Mouse (Mus musculus) E14TG2a.4 (cell line): ENCODE measurements around the gene Lztfl1.
"Not testable (repeated sequence)": the region's sequence is repeated elsewhere in the genome, so short reads cannot be mapped to it uniquely, and the experiment has no call there.

Experiments
- H3K27me3 ChIP-seq: 2 replicates; pipeline ENCODE4 v1.6.1; 2014; ENCODE audit warnings: low read length, control low read depth; ENCODE audit not compliant: insufficient read depth
- H3K36me3 ChIP-seq: 2 replicates; pipeline ENCODE4 v1.6.1; 2014; ENCODE audit warnings: low read length, control low read depth; ENCODE audit not compliant: insufficient read depth
- H3K4me1 ChIP-seq: replicated peaks from 2 replicates; pipeline ENCODE4 v1.6.1; 2014; ENCODE audit warnings: low read depth, low read length, control low read depth
- H3K4me3 ChIP-seq: replicated peaks from 2 replicates; pipeline ENCODE4 v1.5.1; 2014; ENCODE audit warnings: mild to moderate bottlenecking, low read length
- H3K9me3 ChIP-seq: 2 replicates; pipeline ENCODE4 v1.6.1; 2014; ENCODE audit warnings: low read length, control low read depth
- CTCF ChIP-seq: conservative IDR thresholded peaks from 2 replicates; pipeline ENCODE4 v1.5.1; 2014; ENCODE audit warnings: low read length
- NANOG ChIP-seq: IDR thresholded peaks from 2 replicates; pipeline ENCODE4 v1.6.1; 2014; ENCODE audit warnings: borderline replicate concordance, low read length, mixed read lengths
- POU5F1 ChIP-seq: IDR thresholded peaks from 2 replicates; pipeline ENCODE4 v1.6.1; 2014; ENCODE audit warnings: low read length, borderline replicate concordance

Lztfl1 gene

DNA sequence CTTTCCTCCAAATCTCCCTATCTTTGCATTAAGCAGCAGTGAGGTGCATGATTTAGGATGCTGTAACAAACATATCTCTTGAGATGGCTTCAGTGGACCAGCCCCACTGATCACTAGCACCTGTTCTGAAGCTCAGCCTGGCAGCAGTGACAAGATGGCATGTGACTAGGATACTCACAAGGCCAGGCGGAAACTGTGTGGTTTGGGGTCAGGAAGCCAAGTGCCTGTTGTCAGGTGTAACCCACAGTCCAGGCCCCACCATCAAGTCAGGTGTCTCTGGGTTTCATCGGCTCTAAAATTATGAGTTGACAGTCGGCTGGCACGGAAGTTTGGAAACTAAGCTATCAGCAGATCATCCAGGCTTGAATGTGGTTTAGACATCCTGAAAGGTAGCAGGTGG lies 36.8 kb upstream of the Lztfl1 start:
- Histone ChIP-seq H3K4me1 (no peaks in the 10 kb centered on the region), H3K9me3 (no peaks in the 10 kb centered on the region), H3K36me3 (no peaks in the 10 kb centered on the region), H3K4me3 (no peak overlapping the region), H3K27me3 (no peaks in the 10 kb centered on the region)
- TF ChIP-seq CTCF (no peak), POU5F1 (no peak), NANOG (no peak)

DNA sequence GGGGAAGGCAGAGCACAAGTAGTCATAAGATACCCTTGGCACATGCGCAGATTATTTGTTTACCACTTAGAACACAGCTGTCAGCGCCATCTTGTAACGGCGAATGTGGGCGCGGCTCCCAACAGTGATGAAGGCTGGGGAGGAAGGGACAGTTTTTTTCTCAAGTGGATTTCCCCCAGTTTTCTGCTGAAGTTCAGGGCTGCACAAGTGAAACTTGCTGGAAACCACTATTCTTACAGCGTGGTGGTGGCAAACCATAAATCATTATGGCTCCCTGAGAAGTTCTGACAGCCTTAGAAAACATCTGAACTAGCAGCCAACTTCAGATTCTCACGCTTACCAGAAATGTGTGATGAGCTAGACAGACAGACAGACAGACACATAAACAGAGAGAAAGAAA lies 32.2 kb upstream of the Lztfl1 start:
- not testable (repeated sequence) for H3K4me3 ChIP-seq, H3K9me3 ChIP-seq, H3K36me3 ChIP-seq, H3K4me1 ChIP-seq, H3K27me3 ChIP-seq

GRCm38 (mm10) chr9:123740799-123741198 lies 23.3 kb upstream of the Lztfl1 start:
- H3K4me1 ChIP-seq = no peaks in the 10 kb centered on the region
- H3K9me3 ChIP-seq = no peaks in the 10 kb centered on the region
- no peaks in the 10 kb centered on the region for H3K36me3 ChIP-seq
- TF ChIP-seq POU5F1 = no peak
- no peak for TF ChIP-seq CTCF
- no peak for TF ChIP-seq NANOG
- no peak overlapping the region for H3K4me3 ChIP-seq
- H3K27me3 ChIP-seq = 0 out of 2 replicates have a peak, but pooled peaks cover 9% of the 10 kb centered on the region

DNA sequence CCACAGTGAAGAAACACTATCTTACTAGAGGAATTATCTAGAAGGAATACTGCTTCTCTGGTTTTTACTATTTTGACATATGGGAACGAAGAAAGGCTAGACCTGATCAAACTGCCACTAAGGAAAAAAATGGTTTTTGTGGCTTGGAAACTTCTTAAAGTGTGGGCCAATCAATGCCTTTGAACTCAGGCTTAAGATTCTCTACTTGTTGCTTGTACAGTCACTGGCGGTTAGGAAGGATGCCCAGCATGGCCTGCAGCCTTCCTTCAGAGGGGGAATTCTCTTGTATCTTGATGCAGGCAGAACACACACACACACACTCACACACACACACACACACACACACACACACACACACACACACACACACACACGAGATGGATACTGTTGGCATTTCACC lies 16.6 kb upstream of the Lztfl1 start:
- Histone ChIP-seq H3K4me1 (peaks cover 14% of the 10 kb centered on the region), H3K36me3 (no peaks in the 10 kb centered on the region), H3K4me3 (no peak overlapping the region), H3K27me3 (0 out of 2 replicates have a peak, but pooled peaks cover 7% of the 10 kb centered on the region), H3K9me3 (no peaks in the 10 kb centered on the region)
- no peak for TF ChIP-seq POU5F1

GRCm38 (mm10) chr9:123731271-123731670 lies 13.8 kb upstream of the Lztfl1 start:
- 0 out of 2 replicates have a peak, but pooled peaks cover 5% of the 10 kb centered on the region for H3K27me3 ChIP-seq
- peaks cover 14% of the 10 kb centered on the region for H3K4me1 ChIP-seq
- H3K4me3 ChIP-seq = no peak overlapping the region
- TF ChIP-seq POU5F1 (peak; percentile 33; the same call in 1 of the 2 replicates), NANOG (peak; percentile 84), CTCF (no peak)
- no peaks in the 10 kb centered on the region for H3K9me3 ChIP-seq
- H3K36me3 ChIP-seq = no peaks in the 10 kb centered on the region

DNA sequence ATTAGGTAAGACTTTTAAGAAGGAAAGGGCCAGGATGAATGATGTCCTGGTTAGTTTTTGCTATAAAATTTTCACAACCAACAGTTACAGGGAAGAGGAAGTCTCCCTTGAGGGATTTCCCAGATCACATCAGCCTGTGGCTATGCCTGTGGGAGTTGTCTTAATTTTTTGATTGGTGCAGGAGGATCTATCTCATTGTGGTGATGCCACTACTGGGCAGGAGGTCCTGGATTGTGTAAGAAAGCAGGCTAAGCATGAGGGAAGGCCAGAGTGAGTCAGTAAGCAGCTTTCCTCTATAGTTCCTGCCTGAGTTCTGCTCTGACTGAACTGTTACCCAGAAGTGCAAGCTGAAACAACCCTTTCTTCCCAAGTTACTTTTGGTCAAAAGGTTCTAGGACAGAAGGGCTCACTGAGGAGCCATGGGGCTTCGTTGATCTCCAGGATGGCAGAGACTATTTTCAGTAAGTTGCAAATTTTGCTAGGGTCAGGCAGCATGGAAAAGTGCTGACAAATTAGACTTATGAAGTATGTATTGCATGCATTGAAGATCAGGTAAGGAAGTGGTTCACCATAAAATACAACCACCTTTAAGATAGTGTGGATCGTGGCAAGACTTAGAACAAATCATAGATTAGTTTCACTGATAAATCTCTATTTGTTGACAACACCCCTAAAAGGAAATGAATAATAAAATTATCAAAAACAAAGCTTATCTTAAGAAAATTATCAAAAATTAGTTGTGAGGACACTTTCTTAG lies 5.4 kb upstream of the Lztfl1 start:
- TF ChIP-seq CTCF (no peak), NANOG (no peak), POU5F1 (no peak)
- no peaks in the 10 kb centered on the region for H3K4me1 ChIP-seq
- H3K27me3 ChIP-seq = 0 out of 2 replicates have a peak, but pooled peaks cover 3% of the 10 kb centered on the region
- no peak overlapping the region for H3K4me3 ChIP-seq
- peaks cover 15% of the 10 kb centered on the region; the same call in 1 of the 2 replicates for H3K9me3 ChIP-seq
- no peaks in the 10 kb centered on the region for H3K36me3 ChIP-seq

GRCm38 (mm10) chr9:123716301-123716700 lies 1.2 kb downstream of the Lztfl1 start:
- H3K9me3 ChIP-seq = no peaks in the 10 kb centered on the region
- H3K4me1 ChIP-seq = no peaks in the 10 kb centered on the region
- no peak overlapping the region for H3K4me3 ChIP-seq
- TF ChIP-seq NANOG = no peak
- no peak for TF ChIP-seq POU5F1
- TF ChIP-seq CTCF = no peak
- H3K36me3 ChIP-seq = peaks cover 10% of the 10 kb centered on the region
- no peaks in the 10 kb centered on the region for H3K27me3 ChIP-seq

GRCm38 (mm10) chr9:123713111-123713510 lies 4.4 kb downstream of the Lztfl1 start:
- Histone ChIP-seq H3K27me3 (no peaks in the 10 kb centered on the region), H3K9me3 (no peaks in the 10 kb centered on the region), H3K36me3 (peaks cover 22% of the 10 kb centered on the region), H3K4me1 (no peaks in the 10 kb centered on the region), H3K4me3 (no peak overlapping the region)
- no peak for TF ChIP-seq NANOG
- no peak for TF ChIP-seq POU5F1
- no peak for TF ChIP-seq CTCF

DNA sequence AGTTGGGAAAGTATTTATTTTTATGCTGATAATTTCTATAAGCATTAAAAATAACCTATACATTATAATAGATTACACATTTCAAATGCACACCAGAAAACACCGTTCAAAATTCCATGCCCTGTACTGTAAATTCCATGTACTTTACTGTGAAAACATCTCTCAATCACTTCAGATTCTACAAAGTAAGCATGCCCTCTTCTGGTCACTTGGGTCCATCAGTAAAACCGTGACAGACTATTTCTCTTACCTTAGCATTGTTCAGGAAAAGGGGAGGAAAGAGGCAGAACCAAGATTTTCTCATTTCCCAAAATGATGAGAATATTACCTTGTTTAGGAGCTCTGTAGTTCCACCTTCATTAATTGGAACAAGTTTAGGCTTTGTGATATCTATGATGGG lies 8.3 kb downstream of the Lztfl1 start:
- TF ChIP-seq POU5F1 = no peak
- TF ChIP-seq CTCF = no peak
- no peak for TF ChIP-seq NANOG
- no peaks in the 10 kb centered on the region for H3K27me3 ChIP-seq
- no peaks in the 10 kb centered on the region for H3K9me3 ChIP-seq
- H3K36me3 ChIP-seq = peaks cover 38% of the 10 kb centered on the region
- no peak overlapping the region for H3K4me3 ChIP-seq
- H3K4me1 ChIP-seq = no peaks in the 10 kb centered on the region
